Mouse (Mus musculus): Measurements from ENCODE around the gene Klk1.
A peak's percentile ranks its signal among the peaks of the same experiment; 100 is the strongest.

Gene Klk1

GRCm38 (mm10) chr7:44253023-44253616, 28.0 kb downstream of the Klk1 start:
- DNase-seq (ENCODE audit: extremely low read depth, low read depth, low spot score): no peak

- DNase-seq (ENCODE audit: extremely low read depth, low read depth, low spot score): no peak
Measured at GRCm38 (mm10) chr7:44254930-44255329, 29.8 kb downstream of the Klk1 start.

DNA sequence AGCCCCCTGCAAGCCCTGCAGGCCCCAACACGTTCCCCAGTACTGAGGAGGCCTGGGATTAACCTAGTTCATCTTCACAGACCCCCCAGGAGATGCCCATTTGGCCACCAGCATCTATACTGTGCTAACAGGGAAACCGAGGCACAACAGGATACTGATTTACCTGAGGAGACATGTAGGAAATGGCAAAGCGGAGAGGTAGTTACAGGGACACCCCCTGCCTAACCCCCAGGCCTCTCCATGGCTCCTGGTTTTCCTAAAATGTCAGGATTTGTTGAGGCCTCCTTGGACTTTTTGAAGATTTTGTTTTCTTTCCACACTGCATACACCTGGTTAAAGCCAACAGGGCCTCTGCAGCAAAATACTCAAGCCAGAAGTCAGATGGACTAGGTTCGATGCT, 32.1 kb downstream of the Klk1 start, which contains the start of gene Acp4:
Gene Acp4, minus strand, starts transcription at position 101 of the 400 bp plus-strand sequence.
- DNase-seq (ENCODE audit: extremely low read depth, low read depth, low spot score): no peak

- no peak for DNase-seq (ENCODE audit: extremely low read depth, low read depth, low spot score)
Measured at GRCm38 (mm10) chr7:44260410-44260809, 35.2 kb downstream of the Klk1 start.

DNA sequence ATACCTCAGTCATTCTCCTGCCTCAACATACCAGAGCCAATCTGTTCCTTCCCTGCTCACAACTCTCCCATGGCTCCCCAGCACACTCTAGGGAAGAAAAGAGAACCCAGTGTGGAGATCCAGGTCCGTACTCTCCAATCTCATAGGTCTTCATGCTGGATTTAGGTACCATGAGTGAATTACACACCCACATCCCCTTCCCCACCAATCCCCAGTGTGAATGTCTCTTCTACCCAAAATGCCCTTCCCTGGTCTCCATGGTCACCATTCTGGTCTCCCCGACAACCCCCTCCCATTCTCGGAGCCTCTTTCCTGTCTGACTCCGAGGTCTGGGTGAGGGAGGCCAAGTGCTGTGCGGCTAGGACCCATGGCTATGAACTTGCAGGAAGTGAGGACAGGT, 36.0 kb downstream of the Klk1 start, which contains the start of gene Gm15517:
Gene Gm15517, plus strand, starts transcription at position 301 of the 400 bp plus-strand sequence.
- no peak for DNase-seq (ENCODE audit: extremely low read depth, low read depth, low spot score)

- peak; percentile 40 for DNase-seq (ENCODE audit: extremely low read depth, low read depth, low spot score)
Measured at GRCm38 (mm10) chr7:44262791-44263643, 37.9 kb downstream of the Klk1 start.

GRCm38 (mm10) chr7:44268117-44268516, 43.0 kb downstream of the Klk1 start:
- no peak for DNase-seq (ENCODE audit: extremely low read depth, low read depth, low spot score)

DNA sequence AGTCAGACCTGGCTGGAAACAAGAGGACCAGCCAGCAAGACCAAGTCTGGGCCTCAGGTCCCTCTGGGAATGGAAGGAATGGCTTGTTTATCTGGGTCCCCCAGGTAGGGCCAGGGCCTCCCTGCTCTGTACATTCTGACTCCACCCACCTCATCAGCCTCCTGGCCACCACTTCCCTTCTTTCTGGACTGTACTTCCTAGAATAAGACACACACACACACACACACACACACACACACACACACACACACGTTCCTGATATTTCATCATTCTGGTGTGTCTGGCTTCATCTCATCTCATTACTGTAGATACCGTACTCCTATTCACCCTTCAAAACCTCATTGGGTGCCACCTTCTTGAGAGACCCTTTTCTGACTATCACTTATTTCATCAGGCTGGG, 44.2 kb downstream of the Klk1 start:
- DNase-seq (ENCODE audit: extremely low read depth, low read depth, low spot score): no peak

GRCm38 (mm10) chr7:44271309-44271708, 46.1 kb downstream of the Klk1 start:
- no peak for DNase-seq (ENCODE audit: extremely low read depth, low read depth, low spot score)

DNA sequence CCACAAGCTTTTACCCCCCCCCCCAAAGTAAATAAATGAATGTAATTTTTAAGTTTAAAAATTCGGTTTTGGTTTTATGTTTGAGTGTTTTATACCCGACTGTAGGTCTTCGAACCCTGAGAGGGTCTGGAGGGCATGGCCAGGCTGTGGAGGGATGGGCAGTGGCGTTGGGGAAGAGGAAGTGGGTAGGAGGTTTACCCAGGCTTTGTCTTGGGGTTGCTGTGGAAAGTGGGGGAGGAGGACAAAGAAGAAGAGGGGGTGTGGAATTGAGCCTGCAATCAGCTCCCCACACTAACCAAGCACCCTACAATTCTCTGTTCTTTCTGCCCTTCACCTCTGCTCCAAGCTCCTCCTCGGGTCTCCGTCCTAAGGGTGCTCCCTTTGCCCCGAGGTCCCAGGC, 47.4 kb downstream of the Klk1 start:
- DNase-seq (ENCODE audit: extremely low read depth, low read depth, low spot score): no peak

DNA sequence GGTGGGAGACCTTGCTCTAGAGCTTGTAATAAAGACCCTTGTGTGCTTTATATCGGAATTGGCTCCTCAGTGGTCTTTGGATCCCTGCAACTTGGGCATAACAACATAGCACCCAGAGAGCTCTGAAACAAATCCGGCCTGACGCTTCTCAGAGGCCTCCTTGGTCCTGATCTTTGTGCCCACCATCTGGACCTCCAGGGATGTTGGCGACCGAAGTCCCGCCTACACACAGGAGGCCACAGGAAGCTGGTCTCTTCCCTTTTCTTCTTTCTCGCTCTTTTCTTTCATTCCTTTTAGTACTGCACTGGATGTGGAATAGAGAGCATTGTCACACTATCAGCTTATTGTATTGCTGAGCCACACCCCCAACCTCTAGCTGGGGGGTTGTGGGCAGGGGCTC, 48.3 kb downstream of the Klk1 start:
- no peak for DNase-seq (ENCODE audit: extremely low read depth, low read depth, low spot score)

GRCm38 (mm10) chr7:44274096-44274495, 48.9 kb downstream of the Klk1 start:
- no peak for DNase-seq (ENCODE audit: extremely low read depth, low read depth, low spot score)

DNA sequence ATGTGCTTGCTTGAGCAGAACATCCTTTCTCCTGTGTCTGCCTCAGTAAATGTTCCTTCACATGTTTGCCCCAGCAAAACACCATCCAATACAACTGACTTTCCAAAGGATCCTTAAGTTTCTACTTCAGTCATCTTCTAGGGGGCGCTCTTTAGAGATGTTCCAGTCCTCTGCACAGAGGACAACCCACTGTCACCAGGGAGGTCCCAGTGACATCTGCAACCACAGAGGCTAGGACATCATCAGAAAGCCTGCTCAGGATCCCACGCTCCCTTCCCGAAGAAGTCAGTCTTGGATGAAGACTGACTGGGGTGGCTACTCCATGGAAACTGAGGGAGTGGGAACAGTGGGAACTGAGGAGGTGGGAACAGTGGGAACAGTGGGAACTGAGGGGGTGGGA, 50.4 kb downstream of the Klk1 start:
- DNase-seq (ENCODE audit: extremely low read depth, low read depth, low spot score): no peak

DNA sequence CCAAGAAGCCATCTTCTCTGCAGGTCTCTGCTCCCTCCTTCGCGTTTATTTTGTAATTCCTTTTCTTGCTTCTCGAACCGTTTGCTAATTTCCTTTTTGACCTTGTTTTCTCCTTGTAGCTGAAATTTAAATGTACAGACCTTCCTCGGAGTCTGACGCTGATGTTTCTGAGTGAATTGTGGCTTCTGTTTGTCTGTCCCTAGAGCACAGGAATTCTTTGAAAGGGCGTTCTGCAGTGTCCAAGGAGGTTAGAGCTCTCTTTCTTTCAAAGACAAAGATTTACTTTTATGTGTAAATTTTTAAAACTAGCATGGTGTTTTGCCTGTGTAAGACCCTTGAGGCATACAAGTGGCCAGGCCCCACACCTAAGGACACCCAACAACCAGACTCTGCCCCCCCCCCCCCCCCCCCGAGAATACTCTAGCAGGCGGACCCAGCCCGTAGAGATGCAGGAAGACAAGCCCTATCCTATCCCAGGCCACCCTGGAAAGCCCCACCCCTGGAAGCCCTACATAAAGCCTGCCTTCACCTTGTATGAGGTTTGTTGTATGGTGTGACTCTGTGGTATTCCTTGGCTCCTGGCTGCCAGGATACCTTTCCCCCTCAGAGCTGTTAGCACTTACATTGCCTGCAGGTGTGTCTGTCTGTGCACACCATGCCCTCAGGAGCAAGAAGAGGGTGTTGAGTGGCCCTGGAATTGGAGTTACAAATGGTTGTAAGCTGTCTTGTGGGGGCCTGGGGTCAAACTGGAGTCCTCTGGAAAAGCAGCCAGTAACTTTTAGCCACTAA, 51.5 kb downstream of the Klk1 start:
- DNase-seq (ENCODE audit: extremely low read depth, low read depth, low spot score): no peak

DNA sequence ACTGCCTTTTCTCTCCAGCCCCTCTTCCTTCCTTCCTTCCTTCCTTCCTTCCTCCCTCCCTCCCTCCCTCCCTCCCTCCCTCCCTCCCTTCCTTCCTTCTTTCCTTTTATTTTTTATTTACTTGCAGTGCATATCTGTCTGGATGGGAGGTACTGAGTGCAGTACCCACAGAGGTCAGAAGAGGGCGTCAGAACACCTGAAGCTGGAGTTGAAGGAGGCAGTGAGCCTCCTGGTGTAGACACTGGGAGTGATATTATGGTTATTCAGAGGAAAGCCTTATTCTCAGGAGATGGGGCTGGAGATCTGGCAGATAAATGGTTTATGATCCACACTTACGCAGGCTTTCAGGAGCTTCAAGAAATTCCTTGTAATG, 52.1 kb downstream of the Klk1 start:
- DNase-seq (ENCODE audit: extremely low read depth, low read depth, low spot score): no peak

Data from fat pad, adult 2 months (tissue).